Comparison of ENCODE assay signal across 9 mouse cellular contexts in genomic region chr5:53444030-53444429, GRCm38 (mm10). TPM values are rescaled to one million over a fixed set of nuclear protein-coding genes. Genes with fewer than 3 reads are reported as not detected.
DNase-seq lines count a peak whose midpoint lies in the region; ATAC-seq and TF ChIP-seq lines count a peak whose summit lies in the region.
"Had no signal": no experiment of that assay in that cellular context is flagged by ENCODE, and none has a peak within 500 bp of the region (broad histone marks: within the 10 kb centered on the region; RNA-seq: fewer than 3 reads in every experiment).

No protein-coding gene starts in this region.

- WGBS in heart, adult 2 months = 67% methylated on average over 5 of the region's 5 CpGs
- WGBS in heart, embryonic 10.5 days = 85% methylated on average over 5 of the region's 5 CpGs

- no peak for TF ChIP-seq POLR2A in heart, adult 2 months (IDR thresholded peaks at IDR 0.05; ENCODE audit: insufficient read depth, low read depth, low read length)

- intact Hi-C loops in heart, adult 2 months (cut with DNase I) = no loop called here

- ATAC-seq in common myeloid progenitor, adult 5-6 weeks (replicated peaks; ENCODE audit: low read depth, poor library complexity, severe bottlenecking) = 0 out of 2 replicates have a peak, but pooled peaks have one; percentile 39

- TF ChIP-seq EP300 in heart, adult 2 months (IDR thresholded peaks at IDR 0.05; ENCODE audit: insufficient read depth, low read depth, low read length) = no peak

- H3K9me3 ChIP-seq in heart, embryonic 10.5 days = no peaks in the 10 kb centered on the region
- H3K9me3 ChIP-seq: limb, embryonic 12.5 days had no signal

- H3K4me3 ChIP-seq in heart, adult 2 months = no peak overlapping the region
- no peak overlapping the region for H3K4me3 ChIP-seq in heart, embryonic 10.5 days
- H3K4me3 ChIP-seq: limb, embryonic 12.5 days had no signal

- no peak overlapping the region for H3K27ac ChIP-seq in heart, adult 2 months
- no peak overlapping the region for H3K27ac ChIP-seq in heart, embryonic 10.5 days
- H3K27ac ChIP-seq: limb, embryonic 12.5 days had no signal

- no peaks in the 10 kb centered on the region for H3K27me3 ChIP-seq in heart, adult 2 months (ENCODE audit: control insufficient read depth, insufficient read depth, low read length)
- no peaks in the 10 kb centered on the region for H3K27me3 ChIP-seq in heart, embryonic 10.5 days (ENCODE audit: insufficient read depth, poor library complexity, severe bottlenecking)
- H3K27me3 ChIP-seq: limb, embryonic 12.5 days had no signal

- H3K9ac ChIP-seq in heart, adult 2 months (ENCODE audit: low read depth, low read length) = no peak overlapping the region
- H3K9ac ChIP-seq: limb, embryonic 12.5 days had no signal

- no peak for TF ChIP-seq CTCF in heart, adult 2 months (IDR thresholded peaks at IDR 0.05)

- H3K4me1 ChIP-seq in heart, adult 2 months (ENCODE audit: control insufficient read depth, insufficient read depth, low read length) = no peaks in the 10 kb centered on the region; the same call in 1 of the 2 replicates
- no peaks in the 10 kb centered on the region for H3K4me1 ChIP-seq in heart, embryonic 10.5 days

- peak; percentile 46 to 47 for DNase-seq in heart, adult 2 months
- no peak for DNase-seq in heart, embryonic 10.5 days (ENCODE audit: low spot score)
- DNase-seq in MN1 (ENCODE audit: low spot score) = peak; percentile 70
- peak; percentile 58 for DNase-seq in lung, postnatal 25 days (ENCODE audit: low spot score)
- DNase-seq in thymus, postnatal 25 days = no peak
- DNase-seq in frontal cortex, adult 2 months (ENCODE audit: extremely low spot score in 1 of 2, low spot score in 1 of 2) = no peak
- no peak for DNase-seq in natural killer cell, adult 2 months (ENCODE audit: low spot score in 2 of 2)

- no peaks in the 10 kb centered on the region for H3K36me3 ChIP-seq in heart, adult 2 months (ENCODE audit: control insufficient read depth, insufficient read depth, low read length)
- H3K36me3 ChIP-seq in heart, embryonic 10.5 days = no peaks in the 10 kb centered on the region
- H3K36me3 ChIP-seq: limb, embryonic 12.5 days had no signal

- H3K79me2 ChIP-seq in heart, adult 2 months (replicated peaks; ENCODE audit: control insufficient read depth, insufficient read depth, low read length) = no peaks in the 10 kb centered on the region

RNA-seq across cellular contexts. Expression of gene Rbpj, which starts 21.9 kb away (rescaled TPM):
- 10 to 100 TPM; 22.1 to 29.6 TPM for total RNA-seq in heart, adult 2 months (2021)
- 13.5 and 18.1 TPM in 2 replicates for polyA plus RNA-seq in heart, adult 2 months (2012; rRNA removed)
- 23.9 and 24.6 TPM in 2 replicates for polyA plus RNA-seq in heart, embryonic 10.5 days (2016; fragmentation: Nextera tagmentation; extraction: Ambion mirVana)
- 41.7 and 51.3 TPM in 2 replicates for total RNA-seq in common myeloid progenitor, adult 5-6 weeks (2017)
- 22.2 and 23.0 TPM in 2 replicates for polyA plus RNA-seq in frontal cortex, adult 2 months (2012; rRNA removed)

Comparison
In these comparisons a context has a peak if more than half of its experiments do, and no peak if none do; other contexts are left out.
1. DNase-seq: peak in heart, adult 2 months (2 of 2), MN1 (single experiment) and lung, postnatal 25 days (single experiment); none in heart, embryonic 10.5 days (single experiment), thymus, postnatal 25 days (single experiment), frontal cortex, adult 2 months (0 of 2) and natural killer cell, adult 2 months (0 of 2).